Mouse (Mus musculus) kidney, postnatal 0 days (tissue): ENCODE data around the gene Spatc1l. TPM values are rescaled to one million over a fixed set of nuclear protein-coding genes. Genes with fewer than 3 reads are reported as not detected.

ENCODE experiments used
- ATAC-seq: fragments of 200-750 bp; cut with Nextera tagmentation; replicated peaks from 2 replicates; pipeline ENCODE4 v1.8.0; 2017; ENCODE audit warnings: low read depth, moderate number of reproducible peaks, moderate TSS enrichment, moderate library complexity; ENCODE audit not compliant: low FRiP score
- DNase-seq: peaks from one replicate; pipeline ENCODE4 v3.0.0-alpha.2; 2016; ENCODE audit warnings: low spot score
- H3K27ac ChIP-seq: fragments of 300-500 bp; sonication (generic); 2 replicates; pipeline ENCODE4 v1.5.1; 2014; ENCODE audit warnings: mild to moderate bottlenecking
- H3K27me3 ChIP-seq: fragments of 300-500 bp; sonication (generic); 2 replicates; pipeline ENCODE4 v1.6.1; 2014; ENCODE audit warnings: low read length, mixed read lengths; ENCODE audit not compliant: insufficient read depth
- H3K36me3 ChIP-seq: fragments of 300-500 bp; sonication (generic); 2 replicates; pipeline ENCODE4 v1.6.1; 2014; ENCODE audit warnings: low read length, mixed read lengths; ENCODE audit not compliant: insufficient read depth
- H3K4me1 ChIP-seq: fragments of 300-500 bp; sonication (generic); replicated peaks from 2 replicates; pipeline ENCODE4 v1.6.1; 2014; ENCODE audit warnings: antibody characterized with exemption, low read length, mixed read lengths; ENCODE audit not compliant: insufficient read depth
- H3K4me2 ChIP-seq: fragments of 300-500 bp; sonication (generic); 2 replicates; pipeline ENCODE4 v1.6.1; 2014; ENCODE audit warnings: mild to moderate bottlenecking, low read length, moderate library complexity, mixed read lengths
- H3K4me3 ChIP-seq: fragments of 300-500 bp; sonication (generic); replicated peaks from 2 replicates; pipeline ENCODE4 v1.5.1; 2014; ENCODE audit warnings: low read depth, low read length
- H3K9ac ChIP-seq: fragments of 300-500 bp; sonication (generic); 2 replicates; pipeline ENCODE4 v1.6.1; 2014; ENCODE audit warnings: low read depth, low read length
- H3K9me3 ChIP-seq: fragments of 300-500 bp; sonication (generic); replicated peaks from 2 replicates; pipeline ENCODE4 v1.6.1; 2016; ENCODE audit warnings: low read length, inconsistent platforms, mixed read lengths
- CTCF ChIP-seq: IDR thresholded peaks from 2 replicates; pipeline ENCODE4 v1.5.1; 2016; ENCODE audit warnings: antibody characterized with exemption, low read depth, mild to moderate bottlenecking, moderate library complexity
- WGBS: fragments of 180-500 bp; shearing (Covaris S2); extraction: QIAGEN DNeasy Blood & Tissue Kit; methylation state at CpG from one replicate; pipeline ENCODE4 v1.1.7; 2014; 5-methylcytosine and 5-hydroxymethylcytosine counted together
- polyA plus RNA-seq: library from polyadenylated mRNA; unstranded; fragments of >200 nt; fragmentation: Nextera tagmentation; extraction: Ambion mirVana; gene quantifications from 2 replicates; pipeline ENCODE4 v1.2.1, GENCODE M21; 2015

Gene Spatc1l
- polyA plus RNA-seq, 1 experiment from 2014 or later: not detected

DNA sequence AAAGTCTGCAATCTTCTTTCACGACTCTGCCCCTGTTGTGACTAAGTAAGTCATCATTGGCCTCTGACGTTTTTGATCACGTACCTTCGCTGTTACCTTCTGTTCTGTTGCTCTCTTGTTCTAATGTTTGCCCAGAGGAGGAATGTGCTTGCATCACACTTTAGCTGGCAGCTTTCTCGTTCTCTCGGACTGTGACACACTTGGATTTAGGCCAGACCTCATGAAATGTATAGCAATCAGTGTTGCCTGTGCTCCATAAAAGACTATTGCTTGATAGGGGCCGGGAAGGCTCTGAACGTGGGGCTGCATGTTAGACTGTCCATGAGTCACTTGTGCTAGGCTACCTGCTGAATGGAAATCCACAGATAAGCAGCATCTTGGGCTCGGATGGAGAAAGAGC lies 24.5 kb upstream of the Spatc1l start:
- H3K4me2 ChIP-seq: no peak overlapping the region
- H3K27ac ChIP-seq: no peak overlapping the region
- H3K9me3 ChIP-seq: no peaks in the 10 kb centered on the region
- no peak overlapping the region for H3K9ac ChIP-seq
- H3K36me3 ChIP-seq: peaks cover 46% of the 10 kb centered on the region; the same call in 1 of the 2 replicates
- H3K27me3 ChIP-seq: no peaks in the 10 kb centered on the region
- no peak for ATAC-seq
- H3K4me3 ChIP-seq: no peak overlapping the region
- no peak for TF ChIP-seq CTCF
- DNase-seq: no peak
- 84% methylated on average over 9 of the region's 9 CpGs for WGBS
- H3K4me1 ChIP-seq: no peaks in the 10 kb centered on the region

DNA sequence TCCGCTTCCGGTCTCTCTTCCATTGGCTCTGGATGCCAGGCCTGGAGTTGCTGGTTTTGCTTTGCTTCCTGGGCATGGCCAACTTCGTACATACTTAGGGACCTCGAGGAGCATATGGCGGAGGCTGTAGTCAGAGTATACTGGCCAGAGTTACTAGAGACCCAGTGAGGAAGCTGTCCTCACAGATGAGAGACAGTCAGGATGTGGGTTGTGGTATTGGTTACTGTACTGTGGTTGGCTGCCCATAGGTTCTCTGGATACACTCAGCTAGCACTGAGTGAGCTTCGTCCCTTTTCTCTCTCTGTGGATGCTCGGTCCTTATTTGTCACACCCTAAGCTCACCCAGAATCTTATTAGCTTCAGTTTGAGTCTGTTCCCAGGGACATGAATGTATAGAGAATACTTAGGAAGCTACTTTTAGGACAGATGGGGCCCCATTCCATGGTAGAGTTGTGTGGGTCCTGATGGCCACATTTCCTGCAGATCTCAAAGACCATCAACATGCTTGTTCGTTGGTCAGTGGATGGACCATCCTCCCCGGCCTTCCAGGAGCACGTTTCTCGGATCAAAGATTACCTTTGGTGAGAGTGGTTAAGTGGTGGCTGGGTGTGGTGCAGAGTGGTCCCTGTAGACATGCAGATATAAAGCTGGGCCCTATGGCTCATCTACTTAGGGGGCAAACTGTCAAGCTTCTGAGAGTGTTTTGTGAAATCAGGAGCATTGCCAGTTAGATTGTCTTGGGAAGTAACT lies 20.6 kb upstream of the Spatc1l start:
- no peak for ATAC-seq
- WGBS: 93% methylated on average over 11 of the region's 11 CpGs
- peaks cover 54% of the 10 kb centered on the region for H3K36me3 ChIP-seq

DNA sequence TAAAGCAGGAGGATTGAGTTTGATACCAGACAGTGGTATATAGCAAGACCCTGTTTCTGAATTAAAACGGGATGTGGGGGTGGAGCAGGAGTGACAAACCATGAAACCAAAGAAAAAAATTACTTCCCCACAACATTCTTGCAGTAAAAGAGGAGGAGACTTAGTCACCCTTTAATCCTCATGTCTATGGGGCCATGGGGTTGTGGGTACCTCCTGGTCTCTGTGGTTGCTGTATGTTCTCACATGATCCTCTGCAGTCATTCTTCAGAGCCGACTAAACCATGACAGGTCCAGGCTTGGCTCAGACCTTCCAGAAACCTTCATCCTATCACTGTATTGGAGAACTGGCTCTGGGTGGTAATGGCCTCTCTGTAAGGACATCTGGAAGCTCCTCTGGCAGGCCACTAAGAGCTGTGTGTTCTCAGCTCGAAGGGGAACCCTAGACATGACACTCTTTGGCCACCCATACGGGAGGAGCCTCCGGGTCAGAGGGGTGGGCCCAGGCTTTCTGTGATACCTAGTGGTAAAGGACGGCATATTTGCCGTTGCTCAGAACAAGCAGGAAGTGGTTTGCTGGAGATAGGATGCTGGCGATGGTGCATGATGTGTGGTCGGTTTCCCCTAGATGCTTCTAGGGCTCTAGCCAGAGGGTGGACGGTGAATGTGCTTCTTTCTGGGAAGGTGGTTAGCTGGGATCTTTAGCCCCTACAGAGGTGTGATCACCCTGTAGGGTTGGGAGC lies 19.3 kb upstream of the Spatc1l start:
- H3K4me1 ChIP-seq: no peaks in the 10 kb centered on the region
- H3K27ac ChIP-seq: no peak overlapping the region
- H3K36me3 ChIP-seq: peaks cover 59% of the 10 kb centered on the region
- WGBS: 80% methylated on average over 10 of the region's 10 CpGs
- no peaks in the 10 kb centered on the region for H3K27me3 ChIP-seq
- H3K9ac ChIP-seq: no peak overlapping the region
- no peak overlapping the region for H3K4me3 ChIP-seq
- no peak for ATAC-seq
- H3K9me3 ChIP-seq: no peaks in the 10 kb centered on the region
- no peak for TF ChIP-seq CTCF
- H3K4me2 ChIP-seq: no peak overlapping the region
- DNase-seq: no peak

More for the DNA sequence above, 20.6 kb upstream of the Spatc1l start:
- DNase-seq: no peak
- H3K4me2 ChIP-seq: no peak overlapping the region
- H3K4me1 ChIP-seq: no peaks in the 10 kb centered on the region
- H3K4me3 ChIP-seq: no peak overlapping the region
- no peak for TF ChIP-seq CTCF
- H3K9me3 ChIP-seq: no peaks in the 10 kb centered on the region
- no peak overlapping the region for H3K27ac ChIP-seq
- no peak overlapping the region for H3K9ac ChIP-seq
- H3K27me3 ChIP-seq: no peaks in the 10 kb centered on the region

DNA sequence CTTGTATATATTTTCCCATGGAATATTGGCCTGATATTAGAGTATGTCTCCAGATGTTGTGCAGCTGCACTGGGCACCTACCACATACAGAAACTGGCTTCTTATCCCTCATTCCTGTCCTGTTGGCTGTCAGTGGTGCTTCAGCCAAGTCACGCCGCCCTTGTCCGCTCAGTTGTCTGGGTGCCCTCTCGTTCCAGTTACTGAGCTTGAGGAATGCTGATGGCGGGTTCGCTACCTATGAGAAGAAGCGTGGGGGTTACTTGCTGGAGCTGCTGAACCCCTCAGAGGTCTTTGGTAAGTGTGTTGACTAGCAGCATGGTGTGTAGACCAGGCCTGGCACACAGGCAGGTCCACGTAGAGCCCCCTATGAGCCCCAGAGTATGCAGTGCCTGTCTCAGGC lies 15.5 kb upstream of the Spatc1l start:
- ATAC-seq (0 out of 2 replicates have a peak, but pooled peaks have one; percentile 29), DNase-seq (peak; percentile 25)
- 61% methylated on average over 8 of the region's 8 CpGs for WGBS
- Histone ChIP-seq H3K4me3 (no peak overlapping the region), H3K27me3 (no peaks in the 10 kb centered on the region), H3K4me2 (no peak overlapping the region), H3K9ac (no peak overlapping the region), H3K4me1 (no peaks in the 10 kb centered on the region), H3K9me3 (no peaks in the 10 kb centered on the region), H3K27ac (no peak overlapping the region), H3K36me3 (peaks cover 61% of the 10 kb centered on the region)
- TF ChIP-seq CTCF: no peak

DNA sequence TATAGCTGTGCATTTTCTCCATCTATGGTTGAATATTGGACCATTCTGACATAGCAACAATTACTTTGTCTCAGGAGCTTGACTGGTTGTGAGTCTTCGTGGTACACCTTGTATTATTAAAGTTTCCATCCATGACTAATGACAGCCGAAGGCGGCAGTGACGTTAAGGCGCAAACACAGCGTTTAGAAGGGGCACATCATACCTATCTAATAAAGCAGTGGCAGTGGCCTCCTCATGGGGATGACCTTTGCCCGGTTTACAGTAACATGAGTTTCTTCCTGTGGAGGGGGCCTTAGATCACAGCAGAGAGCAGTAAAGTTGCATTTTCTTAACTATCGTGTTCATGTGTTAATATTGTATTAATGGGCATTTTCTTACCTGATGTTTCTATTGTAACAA lies 13.9 kb upstream of the Spatc1l start:
- DNase-seq (no peak), ATAC-seq (no peak)
- no peaks in the 10 kb centered on the region for H3K4me1 ChIP-seq
- H3K9ac ChIP-seq: no peak overlapping the region
- 89% methylated on average over 8 of the region's 8 CpGs for WGBS
- H3K27ac ChIP-seq: no peak overlapping the region
- no peak overlapping the region for H3K4me2 ChIP-seq
- no peak for TF ChIP-seq CTCF
- H3K9me3 ChIP-seq: no peaks in the 10 kb centered on the region
- no peaks in the 10 kb centered on the region for H3K27me3 ChIP-seq
- H3K4me3 ChIP-seq: no peak overlapping the region
- H3K36me3 ChIP-seq: peaks cover 59% of the 10 kb centered on the region

DNA sequence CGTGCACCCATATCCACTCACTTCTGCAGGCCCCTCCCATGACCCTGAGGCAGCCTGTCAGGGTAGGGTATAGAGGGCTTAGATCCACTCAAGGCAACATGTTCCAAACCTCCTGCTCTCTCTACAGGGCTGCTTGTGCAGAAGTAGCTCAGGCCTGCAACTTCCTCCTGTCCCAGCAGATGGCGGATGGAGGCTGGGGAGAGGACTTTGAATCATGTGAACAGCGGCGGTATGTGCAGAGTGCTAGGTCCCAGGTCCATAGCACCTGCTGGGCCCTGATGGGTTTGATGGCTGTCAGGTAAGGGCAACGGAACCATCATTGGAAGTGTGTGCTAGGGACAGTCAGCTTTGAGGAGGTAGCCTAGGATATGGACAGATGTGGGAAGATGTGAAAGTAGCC lies 11.6 kb upstream of the Spatc1l start:
- Histone ChIP-seq H3K27ac (no peak overlapping the region), H3K4me1 (no peaks in the 10 kb centered on the region), H3K4me3 (no peak overlapping the region), H3K36me3 (peaks cover 57% of the 10 kb centered on the region), H3K4me2 (no peak overlapping the region), H3K27me3 (no peaks in the 10 kb centered on the region), H3K9ac (no peak overlapping the region), H3K9me3 (no peaks in the 10 kb centered on the region)
- peak; percentile 56 for TF ChIP-seq CTCF
- WGBS: 89% methylated on average over 5 of the region's 5 CpGs
- ATAC-seq (no peak), DNase-seq (no peak)
